Mouse (Mus musculus) yolk sac, embryonic 10.5 days (tissue): ENCODE data around the gene Snrnp35.
"Not testable (repeated sequence)": the region's sequence is repeated elsewhere in the genome, so short reads cannot be mapped to it uniquely, and the experiment has no call there.

Experiments
- DNase-seq: peaks from one replicate; pipeline ENCODE4 v3.0.0-alpha.2; 2017; ENCODE audit warnings: low spot score

Snrnp35 gene

DNA sequence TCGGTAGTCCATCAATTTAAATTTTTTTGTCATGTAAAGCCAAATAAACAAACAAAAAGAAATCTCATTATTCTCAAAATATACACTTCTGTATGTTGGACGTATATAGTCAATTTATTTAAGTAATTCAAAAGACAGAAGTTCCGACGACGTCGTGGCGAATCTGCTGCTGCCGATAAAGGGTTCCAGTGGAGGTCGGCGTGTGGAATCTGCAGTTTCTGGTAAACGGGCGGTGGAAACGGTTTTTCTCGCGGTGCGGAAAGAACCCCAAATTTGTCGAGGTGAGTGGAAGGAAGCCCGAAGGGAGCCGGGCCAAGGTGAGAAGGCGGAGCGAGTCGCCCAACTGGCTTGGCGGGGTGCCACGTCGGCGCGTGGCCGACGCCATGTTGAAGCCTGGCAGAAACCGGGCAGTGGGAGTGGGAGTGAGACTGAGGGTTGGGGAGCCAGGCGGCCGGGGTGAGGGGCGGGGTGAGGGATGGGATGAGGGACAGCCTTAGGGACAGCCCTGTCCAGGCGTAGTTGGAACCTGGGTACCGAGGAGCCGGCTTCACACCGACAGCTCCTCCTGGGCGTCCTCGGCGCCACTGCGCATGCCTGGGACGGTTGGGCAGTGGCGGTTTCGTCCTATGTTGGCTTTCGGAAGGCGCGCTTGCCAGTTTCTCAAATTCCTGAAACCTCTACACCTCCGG, at the start of gene Snrnp35:
Gene Snrnp35 (plus strand): TSS at position 169 of the 689 bp plus-strand sequence.
- DNase-seq: peak; percentile 93

DNA sequence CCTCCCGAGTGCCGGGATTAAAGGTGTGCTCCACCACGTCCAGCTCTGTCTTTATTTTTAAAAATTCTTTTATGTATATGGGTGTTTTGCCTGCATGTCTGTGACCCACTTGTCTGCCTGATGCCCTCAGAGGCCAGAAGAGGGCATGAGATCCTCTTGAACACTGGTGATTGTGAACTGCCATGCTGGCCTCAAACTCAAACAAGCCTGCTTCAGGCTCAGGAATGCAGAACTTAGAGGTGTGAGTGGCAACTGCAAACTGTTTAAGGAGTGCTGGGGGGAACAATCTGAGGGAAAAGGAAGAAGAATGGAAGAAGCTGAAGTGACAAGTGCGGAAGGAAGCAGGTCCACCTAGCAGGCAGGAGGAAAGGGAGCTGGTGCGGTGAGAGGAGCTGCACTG, 44.7 kb upstream of the Snrnp35 start:
- no peak for DNase-seq

GRCm38 (mm10) chr5:124438746-124439145, 44.2 kb upstream of the Snrnp35 start:
- no peak for DNase-seq

DNA sequence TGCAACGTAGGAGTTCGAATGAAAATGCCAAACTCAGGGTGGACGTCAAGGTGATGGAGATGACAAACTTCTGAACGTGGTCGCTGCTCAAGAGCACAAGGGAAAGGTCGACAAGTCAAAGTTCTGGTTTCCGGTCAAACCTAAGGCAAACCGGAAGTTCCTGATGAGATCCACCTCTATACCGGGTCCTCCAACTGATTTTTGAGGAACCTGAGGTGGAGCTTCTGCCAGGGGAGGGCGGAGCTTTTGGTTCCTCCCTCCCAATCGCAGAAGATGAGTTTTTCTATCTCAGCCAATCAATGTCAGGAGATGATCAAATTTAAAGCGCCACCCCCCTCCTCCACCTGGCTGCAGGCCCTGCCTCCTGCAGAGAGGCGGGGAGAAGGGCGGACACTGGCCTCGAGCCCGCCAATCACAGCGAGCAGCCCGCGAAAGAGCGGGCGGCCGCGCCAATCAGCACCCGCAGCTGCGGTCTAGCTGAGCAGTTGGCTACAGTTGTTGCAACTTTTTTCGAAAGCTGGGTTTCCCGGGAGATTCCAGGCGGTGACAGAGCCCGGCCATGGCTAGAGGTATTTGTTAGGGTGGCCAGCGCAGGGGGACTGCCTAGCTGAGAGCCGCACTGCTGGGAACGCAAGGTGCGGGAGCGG, 43.4 kb upstream of the Snrnp35 start, which contains the start of gene Kmt5a:
Gene Kmt5a (plus strand): TSS at position 484 of the 647 bp plus-strand sequence.
- DNase-seq: peak; percentile 97

DNA sequence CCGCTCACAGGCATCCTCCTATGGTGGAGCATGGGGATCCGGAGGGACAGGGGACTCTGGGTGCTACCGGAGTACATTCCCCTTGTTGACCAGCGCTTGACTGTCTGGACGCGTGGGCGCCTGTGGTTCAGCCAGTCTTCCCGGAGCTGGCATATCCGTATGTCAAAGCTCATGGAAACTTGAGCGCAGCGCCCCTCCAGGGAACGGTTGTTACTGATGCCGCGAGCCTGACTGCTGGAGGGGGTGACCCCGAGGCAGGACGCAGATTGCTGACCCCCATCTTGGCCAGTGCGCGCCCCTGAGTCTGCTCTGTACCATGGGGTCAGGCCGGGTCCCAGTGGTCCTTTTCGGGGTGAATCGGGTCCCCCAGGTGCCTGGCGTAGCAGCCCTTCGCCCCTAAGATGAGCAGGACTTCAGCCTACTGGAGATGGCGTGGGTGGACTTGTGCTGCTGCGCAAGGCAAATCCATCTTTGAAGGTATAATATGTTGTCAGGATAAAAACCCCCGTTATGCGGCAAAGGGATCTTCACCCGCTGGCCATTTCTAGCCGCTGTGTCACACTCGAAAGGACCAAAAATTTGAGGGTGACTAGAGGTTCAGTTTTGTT, 42.7 kb upstream of the Snrnp35 start:
- DNase-seq: no peak

DNA sequence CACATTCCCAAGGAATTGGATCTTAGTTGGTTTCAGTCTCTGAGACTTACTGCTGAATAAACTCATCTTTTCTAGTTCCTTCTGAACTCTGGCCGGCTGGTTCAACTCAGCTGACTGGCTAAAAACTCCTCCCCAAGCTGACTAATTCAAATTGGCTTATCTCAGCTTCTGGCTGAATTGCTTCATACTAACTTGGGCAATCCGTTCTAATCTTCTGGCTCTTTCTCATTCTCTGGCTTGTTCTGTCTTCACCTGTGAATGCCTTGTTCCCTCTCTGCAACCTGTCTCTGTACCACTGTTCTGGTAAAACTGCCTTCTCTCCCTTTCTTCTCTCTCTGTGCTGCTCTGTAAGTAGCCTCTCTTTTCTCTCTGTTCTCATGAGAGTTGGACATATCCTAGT, 40.3 kb upstream of the Snrnp35 start:
- DNase-seq: peak; percentile 43

GRCm38 (mm10) chr5:124444208-124444607, 38.7 kb upstream of the Snrnp35 start:
- no peak for DNase-seq

GRCm38 (mm10) chr5:124444661-124445561, 38.0 kb upstream of the Snrnp35 start:
- DNase-seq: peak; percentile 78

- peak; percentile 62 for DNase-seq
Observed at GRCm38 (mm10) chr5:124445621-124446293, 37.2 kb upstream of the Snrnp35 start.

GRCm38 (mm10) chr5:124446301-124446881, 36.5 kb upstream of the Snrnp35 start:
- peak; percentile 95 for DNase-seq

GRCm38 (mm10) chr5:124449494-124449893, 33.4 kb upstream of the Snrnp35 start:
- DNase-seq: peak; percentile 55

DNA sequence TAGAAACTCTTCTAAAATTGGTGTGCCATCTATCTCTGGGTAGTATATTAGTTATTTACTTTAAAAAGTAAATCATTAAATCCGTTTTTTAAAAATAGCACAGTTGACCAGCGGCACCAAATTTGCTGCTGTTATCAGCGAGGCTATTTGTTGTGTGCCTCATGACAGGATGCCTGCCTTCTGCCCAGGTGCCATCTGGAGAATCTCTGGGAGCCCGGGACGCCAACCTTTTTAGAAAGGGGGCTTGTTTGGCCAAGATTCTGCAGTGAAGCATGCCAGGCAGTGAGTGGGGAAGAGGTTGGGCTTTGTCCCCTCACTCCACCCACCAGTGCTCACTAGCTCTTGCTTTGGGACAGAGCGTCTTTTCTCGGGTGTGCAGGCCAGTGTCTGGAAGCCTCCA, 32.9 kb upstream of the Snrnp35 start:
- peak; percentile 36 for DNase-seq

DNA sequence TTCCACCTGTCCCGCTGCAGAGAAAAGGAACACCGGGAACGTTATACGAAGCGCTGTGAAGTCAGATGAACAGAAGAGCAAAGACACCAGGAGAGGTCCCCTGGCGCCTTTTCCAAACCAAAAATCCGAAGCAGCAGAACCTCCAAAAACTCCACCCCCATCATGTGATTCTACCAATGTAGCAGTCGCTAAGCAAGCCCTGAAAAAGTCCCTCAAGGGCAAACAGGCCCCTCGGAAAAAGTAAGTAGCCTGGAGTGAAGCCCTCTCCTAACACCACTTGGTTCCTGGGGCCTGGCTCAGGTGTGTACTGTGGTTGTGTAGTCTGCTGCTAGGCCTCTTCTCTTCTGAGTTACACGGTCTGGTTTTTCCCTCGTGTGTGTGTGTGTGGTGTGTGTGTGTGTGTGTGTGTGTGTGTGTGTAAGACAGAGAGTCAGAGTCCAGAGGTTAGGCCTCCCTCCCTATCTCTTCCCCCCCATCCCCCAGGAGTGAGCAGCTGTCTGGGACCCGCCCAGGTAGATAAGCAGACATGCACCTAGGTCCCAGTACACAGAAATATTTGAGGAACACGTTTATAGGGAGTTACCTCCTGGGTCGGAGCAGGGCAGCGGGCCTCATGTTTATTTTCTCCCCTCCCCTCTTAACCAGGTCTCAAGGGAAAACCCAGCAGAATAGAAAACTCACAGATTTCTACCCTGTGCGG, 32.1 kb upstream of the Snrnp35 start:
- DNase-seq: peak; percentile 86

DNA sequence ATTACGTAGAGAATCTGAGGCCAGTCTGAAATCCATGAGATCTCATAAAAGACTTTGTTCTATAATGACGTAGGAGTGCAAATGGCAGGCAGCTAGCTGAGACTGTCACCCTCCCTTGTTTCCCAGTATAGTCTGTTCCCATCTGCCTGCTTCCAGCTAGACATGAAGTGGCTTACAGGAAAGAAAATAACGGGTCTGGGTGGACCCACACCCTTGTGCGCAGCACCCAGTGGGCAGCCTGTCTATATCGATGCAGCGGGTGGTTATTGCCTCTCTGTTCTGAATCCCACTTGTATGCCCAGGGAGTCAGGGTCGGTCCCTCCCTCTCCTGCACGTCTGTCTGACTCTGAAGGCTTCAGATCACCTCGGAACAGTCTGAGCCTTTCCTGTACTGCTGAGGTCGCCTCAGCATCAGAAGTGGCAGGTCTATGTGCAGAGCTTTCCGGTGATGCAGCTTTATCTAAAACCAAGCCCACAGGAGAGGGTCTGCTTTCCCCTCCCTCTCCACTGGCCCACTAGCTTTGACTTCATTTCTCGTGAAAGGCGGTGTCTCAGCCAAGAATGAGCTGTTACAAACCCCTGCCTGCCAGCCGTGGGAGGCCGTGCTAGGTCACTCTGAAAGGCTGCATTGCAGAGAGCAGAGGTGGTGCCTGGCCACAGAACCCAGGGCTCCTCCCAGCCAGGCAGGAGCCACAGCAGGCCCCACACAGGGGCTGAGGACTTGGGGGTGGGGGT, 30.3 kb upstream of the Snrnp35 start:
- DNase-seq: no peak

DNA sequence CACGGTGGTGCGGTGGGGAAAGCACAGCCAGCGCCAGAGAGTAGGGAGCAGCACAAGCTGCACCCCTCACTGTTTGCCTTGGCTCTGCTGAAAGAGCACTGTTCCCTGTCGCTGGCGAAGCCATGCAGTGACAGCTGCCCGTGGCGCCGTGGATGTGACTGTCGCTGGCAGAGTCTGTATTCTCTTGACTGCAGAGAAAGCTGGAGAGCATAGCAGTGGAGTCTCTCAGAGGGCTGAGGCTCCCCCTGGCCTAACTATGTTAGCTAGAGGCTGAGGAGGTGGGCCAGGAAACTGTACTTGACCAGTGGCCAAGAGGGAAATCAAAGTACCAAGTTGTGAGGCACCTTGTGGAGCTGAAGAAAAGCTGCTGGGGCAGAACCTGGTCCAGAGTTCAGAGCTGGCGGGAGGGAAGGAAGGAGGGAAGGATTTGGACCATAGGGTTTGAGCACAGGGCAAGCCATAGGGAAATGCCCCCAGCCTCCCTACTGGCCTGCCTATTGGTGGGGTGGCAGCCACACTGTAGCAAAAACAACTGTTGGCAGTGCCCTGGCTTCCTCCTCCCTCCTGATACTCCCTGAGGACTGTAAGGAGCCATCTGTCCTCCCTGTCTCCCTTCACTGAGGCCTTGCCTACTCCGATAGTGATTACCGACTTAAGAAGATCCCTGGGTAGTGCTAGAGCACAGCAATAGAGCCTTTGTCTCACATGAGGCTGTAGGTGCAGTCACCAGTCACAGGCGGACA, 29.4 kb upstream of the Snrnp35 start:
- no peak for DNase-seq

DNA sequence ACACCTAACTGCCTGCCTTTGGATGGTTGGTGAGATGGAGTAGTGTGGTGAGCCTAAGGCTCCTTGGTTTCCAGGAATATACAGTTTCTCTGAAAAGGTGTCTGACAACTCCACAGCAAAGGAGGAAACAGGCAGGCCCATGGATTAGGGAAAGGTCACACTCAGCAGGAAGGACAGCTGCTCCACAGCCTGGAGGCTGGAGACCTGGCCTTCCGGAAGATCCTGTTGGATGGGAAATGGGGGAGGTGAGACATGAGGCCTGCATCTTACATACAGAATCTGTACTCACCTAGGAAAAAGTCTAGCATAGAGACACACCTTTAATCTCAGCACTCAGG, 28.9 kb upstream of the Snrnp35 start:
- DNase-seq: no peak

GRCm38 (mm10) chr5:124456762-124457161, 26.2 kb upstream of the Snrnp35 start:
- DNase-seq: no peak

GRCm38 (mm10) chr5:124460922-124461321, 22.0 kb upstream of the Snrnp35 start:
- DNase-seq: not testable (repeated sequence)

- no peak for DNase-seq
Observed at GRCm38 (mm10) chr5:124462297-124463025, 20.5 kb upstream of the Snrnp35 start.
